Mouse (Mus musculus) megakaryocyte, embryonic 14.5 days (primary cell): ENCODE data around the gene Otud7b.

Source experiments
- FLI1 ChIP-seq: IDR thresholded peaks from 2 replicates; pipeline ENCODE4 v1.6.1; 2012; ENCODE audit warnings: low read length, inconsistent platforms, mixed read lengths
- GATA1 ChIP-seq: IDR thresholded peaks from 3 replicates; pipeline ENCODE4 v1.6.1; 2012; ENCODE audit warnings: mixed read lengths, low read length, inconsistent platforms, borderline replicate concordance

- TF ChIP-seq GATA1 (no peak), FLI1 (no peak)
These were observed 48.3 kb upstream of the Otud7b start for GRCm38 (mm10) chr3:96056031-96056430.
